Mouse (Mus musculus): ENCODE data around the gene Olfr818. TPM values are rescaled to one million over a fixed set of nuclear protein-coding genes. Genes with fewer than 3 reads are reported as not detected.
"Not testable (repeated sequence)": the region's sequence is repeated elsewhere in the genome, so short reads cannot be mapped to it uniquely, and the experiment has no call there.

Olfr818 gene
- total RNA-seq (2021) = not detected

GRCm38 (mm10) chr10:129949000-129949399, at the start of gene Olfr818:
TSS of gene Olfr818 (minus strand) at chr10:129949100.
- DNase-seq (ENCODE audit: low spot score in 2 of 2) = no peak
- intact Hi-C loops (cut with DNase I) = no loop called here

GRCm38 (mm10) chr10:129984962-129985361, 36.1 kb upstream of the Olfr818 start, which contains the start of gene Gm10310:
TSS of gene Gm10310 (minus strand) at chr10:129985062.
- DNase-seq (ENCODE audit: low spot score in 2 of 2); intact Hi-C loops (cut with DNase I): not testable (repeated sequence)

GRCm38 (mm10) chr10:129981867-129982266, 33.0 kb upstream of the Olfr818 start:
- DNase-seq (ENCODE audit: low spot score in 2 of 2); intact Hi-C loops (cut with DNase I): not testable (repeated sequence)

- intact Hi-C loops (cut with DNase I); DNase-seq (ENCODE audit: low spot score in 2 of 2): not testable (repeated sequence)
These were observed 27.1 kb upstream of the Olfr818 start, which contains the start of gene Olfr247 for GRCm38 (mm10) chr10:129976040-129976439. TSS of gene Olfr247 (minus strand) at chr10:129976140.

DNA sequence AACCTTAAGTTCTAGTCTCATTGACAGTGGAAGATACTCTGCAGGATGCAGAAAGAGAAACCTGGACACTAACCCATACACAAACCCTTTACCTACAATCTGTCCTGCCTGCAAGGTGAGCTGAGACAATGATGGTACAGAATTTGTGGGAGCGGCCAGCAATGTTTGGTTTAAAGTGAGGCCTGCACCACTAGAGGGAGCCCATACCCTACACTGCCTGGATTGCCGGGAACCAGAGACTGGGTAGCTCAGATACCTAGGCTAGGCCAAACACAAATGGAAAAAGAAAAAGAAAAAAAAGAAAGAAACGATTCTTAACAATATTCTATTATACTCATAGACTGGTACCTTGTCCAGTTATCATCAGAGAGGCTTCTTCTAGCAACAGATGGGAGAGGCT, 24.1 kb upstream of the Olfr818 start:
- DNase-seq (ENCODE audit: low spot score in 2 of 2); intact Hi-C loops (cut with DNase I): not testable (repeated sequence)

DNA sequence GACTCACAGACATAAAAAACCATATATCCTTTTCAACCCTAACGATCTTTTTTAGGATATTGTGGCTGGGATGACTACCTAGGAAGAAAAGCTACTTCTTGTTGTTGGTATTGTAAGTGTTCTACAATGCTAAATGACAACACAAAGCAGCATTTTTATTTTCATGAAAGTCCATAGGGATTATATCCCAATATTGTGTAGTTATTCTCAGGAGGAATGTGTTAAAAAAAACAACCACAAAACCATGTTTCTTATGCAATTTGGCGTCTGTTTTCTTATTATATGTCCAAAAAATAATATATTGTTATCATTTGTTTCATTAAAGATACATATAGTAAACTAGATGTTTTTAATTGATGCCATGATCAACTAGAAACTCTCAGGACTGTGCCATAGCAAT, 18.3 kb upstream of the Olfr818 start, which contains the start of gene Olfr819:
Olfr819 (minus strand) TSS at position 101 of the 400 bp plus-strand sequence.
- DNase-seq (ENCODE audit: low spot score in 2 of 2) = not testable (repeated sequence)

GRCm38 (mm10) chr10:129966232-129966631, 17.3 kb upstream of the Olfr818 start:
- intact Hi-C loops (cut with DNase I); DNase-seq (ENCODE audit: low spot score in 2 of 2): not testable (repeated sequence)

More for the DNA sequence above, 18.3 kb upstream of the Olfr818 start, which contains the start of gene Olfr819:
- intact Hi-C loops (cut with DNase I) = not testable (repeated sequence)

- intact Hi-C loops (cut with DNase I) = no loop called here
These were observed 33.4 kb downstream of the Olfr818 start, which contains the start of gene Olfr816 for GRCm38 (mm10) chr10:129915497-129915896. TSS of gene Olfr816 (minus strand) at chr10:129915597.

GRCm38 (mm10) chr10:129905767-129906166, 43.1 kb downstream of the Olfr818 start, which contains the start of gene Olfr815:
TSS of gene Olfr815 (minus strand) at chr10:129905867.
- DNase-seq (ENCODE audit: low spot score in 2 of 2); intact Hi-C loops (cut with DNase I): not testable (repeated sequence)

More at GRCm38 (mm10) chr10:129915497-129915896, 33.4 kb downstream of the Olfr818 start, which contains the start of gene Olfr816:
- DNase-seq (ENCODE audit: low spot score in 2 of 2) = no peak

Other genes starting within 250 kb of the Olfr818 start
- gene Olfr804, start 245.9 kb downstream of the Olfr818 start, total RNA-seq (2021) = not detected
- gene Olfr805, start 219.7 kb downstream of the Olfr818 start, total RNA-seq (2021) = not detected
- gene Olfr806, start 207.2 kb downstream of the Olfr818 start, total RNA-seq (2021) = not detected
- gene Olfr807, start 191.3 kb downstream of the Olfr818 start, total RNA-seq (2021) = not detected
- gene Olfr808, start 183.6 kb downstream of the Olfr818 start, total RNA-seq (2021) = not detected
- gene Olfr809, start 174.5 kb downstream of the Olfr818 start, total RNA-seq (2021) = not detected
- not detected for gene Olfr810, start 154.2 kb downstream of the Olfr818 start, total RNA-seq (2021)
- gene Olfr811, start 144.7 kb downstream of the Olfr818 start, total RNA-seq (2021) = not detected
- not detected for gene Olfr812, start 103.0 kb downstream of the Olfr818 start, total RNA-seq (2021)
- not detected for gene Olfr813, start 93.7 kb downstream of the Olfr818 start, total RNA-seq (2021)
- gene Olfr814, start 69.2 kb downstream of the Olfr818 start, total RNA-seq (2021) = not detected
- not detected for gene Olfr815, start 43.2 kb downstream of the Olfr818 start, total RNA-seq (2021)
- not detected for gene Olfr816, start 33.5 kb downstream of the Olfr818 start, total RNA-seq (2021)
- gene Olfr819, start 18.2 kb upstream of the Olfr818 start, total RNA-seq (2021) = not detected
- not detected for gene Olfr247, start 27.0 kb upstream of the Olfr818 start, total RNA-seq (2021)
- not detected for gene Gm10310, start 36.0 kb upstream of the Olfr818 start, total RNA-seq (2021)
- not detected for gene Olfr820, start 63.5 kb upstream of the Olfr818 start, total RNA-seq (2021)
- not detected for gene Olfr821, start 81.2 kb upstream of the Olfr818 start, total RNA-seq (2021)
- gene Olfr822, start 122.1 kb upstream of the Olfr818 start, total RNA-seq (2021) = not detected
- not detected for gene Olfr823, start 166.3 kb upstream of the Olfr818 start, total RNA-seq (2021)
- not detected for gene Olfr824, start 180.9 kb upstream of the Olfr818 start, total RNA-seq (2021)
- not detected for gene Olfr825, start 217.7 kb upstream of the Olfr818 start, total RNA-seq (2021)
- gene Olfr826, start 235.1 kb upstream of the Olfr818 start, total RNA-seq (2021) = not detected

All from left cerebral cortex, postnatal 25 days (tissue).